Mouse (Mus musculus): ENCODE measurements around the gene AU021092. TPM values are rescaled to one million over a fixed set of nuclear protein-coding genes. Genes with fewer than 3 reads are reported as not detected.
"Not testable (repeated sequence)": the region's sequence is repeated elsewhere in the genome, so short reads cannot be mapped to it uniquely, and the experiment has no call there.

Gene AU021092
- polyA plus RNA-seq, 1 experiment from 2014 or later, result 15.7 TPM

DNA sequence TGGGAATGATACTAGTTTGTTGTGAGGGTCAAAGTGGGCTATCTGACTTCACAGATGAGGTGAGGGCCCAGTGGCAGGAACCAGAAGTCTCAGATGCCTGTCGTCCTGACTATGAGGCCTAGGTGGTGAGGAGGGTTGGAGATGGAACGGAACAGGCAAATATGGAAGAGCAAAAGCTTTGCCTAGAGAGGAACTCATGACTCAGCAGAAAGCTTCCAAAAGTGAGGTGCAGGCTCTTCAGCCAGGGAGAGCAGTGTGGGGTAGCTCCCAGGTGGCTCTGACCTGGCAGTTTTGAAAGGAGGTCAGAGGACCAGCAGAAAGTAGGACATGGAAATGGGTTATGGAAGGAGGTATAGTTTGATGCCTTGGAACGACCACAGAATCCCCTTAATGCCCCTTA lies 28.8 kb upstream of the AU021092 start:
- ATAC-seq, result no peak
- no peak overlapping the region for H3K9ac ChIP-seq (ENCODE audit: low read depth, low read length)
- WGBS, result 83% methylated on average over 3 of the region's 3 CpGs

DNA sequence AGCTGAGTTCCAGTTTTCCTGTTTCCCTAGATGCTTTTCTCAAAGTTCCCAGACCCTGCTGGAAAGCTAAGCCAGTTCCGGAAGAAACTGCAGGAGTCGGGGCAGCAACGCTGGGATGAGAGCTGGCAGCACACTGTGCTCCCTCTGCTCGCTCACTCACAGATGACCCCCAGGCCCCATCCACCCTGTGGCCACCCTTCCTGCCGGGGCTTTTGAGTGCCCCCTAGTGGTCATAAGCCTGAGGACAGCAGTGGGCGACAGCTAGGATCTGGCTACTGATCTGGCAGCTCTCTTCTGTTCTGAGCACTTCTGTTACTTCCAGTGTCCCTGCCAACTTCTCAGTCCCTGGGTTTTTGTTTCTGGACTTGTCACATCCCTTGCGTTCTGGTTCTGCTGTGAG lies 22.3 kb upstream of the AU021092 start:
- ATAC-seq, result peak; percentile 53; the same call in 1 of the 2 replicates
- H3K36me3 ChIP-seq (ENCODE audit: control insufficient read depth, insufficient read depth, low read length), result peaks cover 26% of the 10 kb centered on the region
- no peak overlapping the region for H3K27ac ChIP-seq (ENCODE audit: low read depth, low read length)
- no peaks in the 10 kb centered on the region for H3K4me1 ChIP-seq (ENCODE audit: control insufficient read depth, insufficient read depth, low read depth, low read length)
- H3K4me3 ChIP-seq (ENCODE audit: low read length), result no peak overlapping the region
- H3K9me3 ChIP-seq (ENCODE audit: control insufficient read depth, low read length), result no peaks in the 10 kb centered on the region
- 40% methylated on average over 7 of the region's 7 CpGs for WGBS
- H3K9ac ChIP-seq (ENCODE audit: low read depth, low read length), result no peak overlapping the region
- no peak overlapping the region for H3K4me2 ChIP-seq (ENCODE audit: low read length)
- H3K27me3 ChIP-seq (replicated peaks; ENCODE audit: control insufficient read depth, insufficient read depth, low read length), result no peaks in the 10 kb centered on the region

More for the DNA sequence above, 28.8 kb upstream of the AU021092 start:
- Histone ChIP-seq H3K27ac (ENCODE audit: low read depth, low read length) (no peak overlapping the region), H3K36me3 (ENCODE audit: control insufficient read depth, insufficient read depth, low read length) (peaks cover 5% of the 10 kb centered on the region; the same call in 1 of the 2 replicates), H3K4me1 (ENCODE audit: control insufficient read depth, insufficient read depth, low read depth, low read length) (no peaks in the 10 kb centered on the region; the same call in none of the 2 replicates), H3K9me3 (ENCODE audit: control insufficient read depth, low read length) (no peaks in the 10 kb centered on the region), H3K27me3 (replicated peaks; ENCODE audit: control insufficient read depth, insufficient read depth, low read length) (no peaks in the 10 kb centered on the region), H3K4me3 (ENCODE audit: low read length) (no peak overlapping the region), H3K4me2 (ENCODE audit: low read length) (no peak overlapping the region)

DNA sequence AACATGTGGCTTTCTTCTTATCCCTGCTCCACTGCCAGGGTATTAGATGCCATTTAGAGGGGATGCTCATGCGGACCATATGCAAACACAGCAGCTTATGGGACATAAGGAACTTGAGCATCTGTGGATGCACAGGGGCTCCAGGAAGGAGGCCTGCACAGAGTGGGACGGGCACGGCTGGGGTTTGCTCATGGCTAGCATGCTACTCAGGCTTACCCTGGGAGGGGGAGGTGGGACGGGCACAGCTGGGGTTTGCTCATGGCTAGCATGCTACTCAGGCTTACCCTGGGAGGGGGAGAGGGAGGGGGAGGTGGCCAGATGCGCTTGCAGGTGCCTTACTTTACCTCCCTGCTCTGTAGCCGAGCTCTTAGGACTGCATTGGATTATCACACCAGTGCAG lies 20.8 kb upstream of the AU021092 start:
- peaks cover 22% of the 10 kb centered on the region for H3K36me3 ChIP-seq (ENCODE audit: control insufficient read depth, insufficient read depth, low read length)
- ATAC-seq, result no peak
- 92% methylated on average over 5 of the region's 6 CpGs for WGBS

DNA sequence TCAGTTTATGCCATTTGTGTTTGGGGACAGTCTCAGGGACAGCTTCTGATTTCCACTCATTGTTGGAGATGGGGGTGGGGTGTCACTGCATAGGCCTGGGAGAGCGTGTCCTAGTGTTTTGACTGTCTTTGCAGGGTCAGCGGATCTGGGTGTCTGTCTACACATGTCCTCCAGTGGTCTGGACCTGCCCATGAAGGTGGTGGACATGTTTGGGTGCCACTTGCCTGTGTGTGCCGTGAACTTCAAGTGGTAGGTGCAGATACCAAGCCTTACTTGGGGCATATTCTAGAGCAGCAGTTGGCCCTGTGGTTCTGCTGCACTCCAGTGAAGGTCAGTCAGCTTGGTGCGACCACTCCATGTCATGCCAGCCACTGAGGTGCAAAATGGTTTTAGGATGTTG lies 20.3 kb upstream of the AU021092 start:
- no peak for ATAC-seq
- Histone ChIP-seq H3K9ac (ENCODE audit: low read depth, low read length) (no peak overlapping the region), H3K4me3 (ENCODE audit: low read length) (no peak overlapping the region), H3K36me3 (ENCODE audit: control insufficient read depth, insufficient read depth, low read length) (peaks cover 22% of the 10 kb centered on the region), H3K4me2 (ENCODE audit: low read length) (no peak overlapping the region), H3K9me3 (ENCODE audit: control insufficient read depth, low read length) (no peaks in the 10 kb centered on the region), H3K27ac (ENCODE audit: low read depth, low read length) (no peak overlapping the region), H3K27me3 (replicated peaks; ENCODE audit: control insufficient read depth, insufficient read depth, low read length) (no peaks in the 10 kb centered on the region), H3K4me1 (ENCODE audit: control insufficient read depth, insufficient read depth, low read depth, low read length) (no peaks in the 10 kb centered on the region)
- 91% methylated on average over 4 of the region's 4 CpGs for WGBS

More for the DNA sequence above, 20.8 kb upstream of the AU021092 start:
- Histone ChIP-seq H3K4me2 (ENCODE audit: low read length) (no peak overlapping the region), H3K4me1 (ENCODE audit: control insufficient read depth, insufficient read depth, low read depth, low read length) (no peaks in the 10 kb centered on the region), H3K4me3 (ENCODE audit: low read length) (no peak overlapping the region), H3K27me3 (replicated peaks; ENCODE audit: control insufficient read depth, insufficient read depth, low read length) (no peaks in the 10 kb centered on the region), H3K27ac (ENCODE audit: low read depth, low read length) (no peak overlapping the region), H3K9me3 (ENCODE audit: control insufficient read depth, low read length) (no peaks in the 10 kb centered on the region), H3K9ac (ENCODE audit: low read depth, low read length) (no peak overlapping the region)

DNA sequence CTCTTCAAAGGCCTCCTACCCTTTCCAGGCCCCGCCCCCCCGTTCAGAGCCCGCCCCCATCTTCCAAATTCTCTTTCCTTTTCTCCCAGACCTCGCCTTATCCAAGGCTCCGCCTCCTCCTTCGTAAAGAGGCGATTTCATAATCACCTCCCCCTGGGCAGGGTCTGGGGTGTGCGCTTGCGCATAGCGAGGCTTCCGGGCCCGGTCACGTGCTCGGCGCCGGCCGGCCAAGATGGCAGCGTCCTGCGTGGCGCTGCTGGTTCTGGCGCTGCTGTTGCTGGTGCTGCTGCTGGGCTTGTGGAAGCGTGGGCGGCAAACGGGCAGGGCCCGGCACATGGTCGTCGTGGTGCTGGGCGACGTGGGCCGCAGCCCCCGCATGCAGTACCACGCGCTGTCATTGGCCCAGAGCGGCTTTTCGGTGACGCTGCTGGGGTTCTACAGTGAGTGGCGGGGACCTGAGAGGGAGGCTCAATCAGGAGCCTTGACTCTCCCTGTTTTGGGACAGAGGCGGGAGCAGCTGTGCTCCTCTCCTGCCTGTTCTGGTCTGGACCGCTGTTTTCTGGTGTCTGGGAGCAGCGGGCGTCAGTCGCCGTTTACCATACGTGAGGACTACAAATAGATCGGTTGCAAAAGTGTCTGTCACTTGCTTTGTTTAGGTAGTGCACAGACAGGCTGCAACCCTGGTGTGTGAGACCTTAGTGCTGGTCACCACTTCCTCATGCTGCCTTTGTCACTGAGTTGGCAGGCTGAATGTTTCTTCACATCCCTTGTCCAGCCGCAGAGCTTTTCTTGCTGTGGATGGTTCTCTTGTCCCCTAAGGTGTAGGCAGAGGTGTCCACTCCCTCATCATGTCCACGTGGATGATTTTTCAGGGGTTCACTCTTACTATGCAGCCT lies 11.6 kb upstream of the AU021092 start, which contains the start of gene Alg1:
Gene Alg1 (plus strand): TSS at position 204 of the 896 bp plus-strand sequence.
- Histone ChIP-seq H3K9me3 (ENCODE audit: control insufficient read depth, low read length) (no peaks in the 10 kb centered on the region), H3K9ac (ENCODE audit: low read depth, low read length) (peak within 1 kb of the TSS; percentile 74), H3K4me2 (ENCODE audit: low read length) (peak within 1 kb of the TSS; percentile 86), H3K27me3 (replicated peaks; ENCODE audit: control insufficient read depth, insufficient read depth, low read length) (no peaks in the 10 kb centered on the region), H3K4me3 (ENCODE audit: low read length) (peak within 1 kb of the TSS; percentile 77), H3K36me3 (ENCODE audit: control insufficient read depth, insufficient read depth, low read length) (no peaks in the 10 kb centered on the region), H3K27ac (ENCODE audit: low read depth, low read length) (peak within 1 kb of the TSS; percentile 51), H3K4me1 (ENCODE audit: control insufficient read depth, insufficient read depth, low read depth, low read length) (peaks cover 13% of the 10 kb centered on the region)
- WGBS, result 3% methylated on average over 47 of the region's 47 CpGs
- ATAC-seq, result peak; percentile 97

DNA sequence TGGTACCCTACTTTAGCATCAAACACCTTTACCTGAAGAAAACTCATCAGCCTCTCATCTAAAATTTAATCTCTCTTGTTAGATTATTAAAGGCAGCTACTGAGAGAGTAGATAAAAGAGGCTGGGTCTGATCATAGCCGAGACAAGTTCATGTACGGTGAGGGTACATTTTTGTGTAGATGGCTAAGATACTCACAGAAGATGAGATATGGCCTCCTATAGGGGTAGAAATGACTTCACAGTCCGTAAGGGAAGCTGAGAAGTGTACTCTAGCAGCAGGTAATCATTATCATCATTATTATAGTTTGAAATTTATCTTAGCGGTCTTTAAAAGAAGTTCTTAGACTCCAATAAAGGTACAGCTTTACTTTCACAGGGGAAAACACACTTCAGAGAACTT lies 10.9 kb upstream of the AU021092 start:
- peaks cover 13% of the 10 kb centered on the region for H3K4me1 ChIP-seq (ENCODE audit: control insufficient read depth, insufficient read depth, low read depth, low read length)
- H3K27me3 ChIP-seq (replicated peaks; ENCODE audit: control insufficient read depth, insufficient read depth, low read length), result no peaks in the 10 kb centered on the region
- peak overlapping the region; percentile 77 for H3K4me3 ChIP-seq (ENCODE audit: low read length)
- peak overlapping the region; percentile 86 for H3K4me2 ChIP-seq (ENCODE audit: low read length)
- WGBS, result 72% methylated on average over 4 of the region's 4 CpGs
- H3K36me3 ChIP-seq (ENCODE audit: control insufficient read depth, insufficient read depth, low read length), result no peaks in the 10 kb centered on the region
- peak; percentile 22 for ATAC-seq
- no peak overlapping the region for H3K27ac ChIP-seq (ENCODE audit: low read depth, low read length)
- H3K9ac ChIP-seq (ENCODE audit: low read depth, low read length), result no peak overlapping the region
- no peaks in the 10 kb centered on the region for H3K9me3 ChIP-seq (ENCODE audit: control insufficient read depth, low read length)

DNA sequence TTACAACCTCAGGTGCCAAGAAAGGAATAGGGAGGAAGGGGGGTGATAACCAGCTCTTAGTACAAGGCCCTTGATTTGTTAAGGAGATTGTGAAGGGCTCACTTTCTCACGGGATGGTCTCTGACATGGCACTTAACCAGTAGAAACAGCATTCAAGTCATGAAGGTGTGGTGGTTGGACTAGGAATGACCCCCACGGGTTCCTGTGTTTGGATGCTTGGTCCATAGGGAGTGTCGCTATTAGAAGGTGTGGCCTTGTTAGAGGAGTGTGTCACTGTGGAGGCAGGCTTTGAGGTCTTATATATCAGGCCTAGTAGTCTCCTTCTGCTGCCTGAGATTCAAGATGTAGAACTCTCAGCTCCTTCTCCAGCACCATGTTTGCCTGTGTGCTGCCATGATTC lies 6.0 kb upstream of the AU021092 start:
- not testable (repeated sequence) for H3K9ac ChIP-seq (ENCODE audit: low read depth, low read length); H3K9me3 ChIP-seq (ENCODE audit: control insufficient read depth, low read length); H3K4me3 ChIP-seq (ENCODE audit: low read length); ATAC-seq; H3K4me1 ChIP-seq (ENCODE audit: control insufficient read depth, insufficient read depth, low read depth, low read length); H3K27ac ChIP-seq (ENCODE audit: low read depth, low read length); H3K4me2 ChIP-seq (ENCODE audit: low read length); H3K36me3 ChIP-seq (ENCODE audit: control insufficient read depth, insufficient read depth, low read length); H3K27me3 ChIP-seq (replicated peaks; ENCODE audit: control insufficient read depth, insufficient read depth, low read length)
- 92% methylated on average over 3 of the region's 3 CpGs for WGBS

DNA sequence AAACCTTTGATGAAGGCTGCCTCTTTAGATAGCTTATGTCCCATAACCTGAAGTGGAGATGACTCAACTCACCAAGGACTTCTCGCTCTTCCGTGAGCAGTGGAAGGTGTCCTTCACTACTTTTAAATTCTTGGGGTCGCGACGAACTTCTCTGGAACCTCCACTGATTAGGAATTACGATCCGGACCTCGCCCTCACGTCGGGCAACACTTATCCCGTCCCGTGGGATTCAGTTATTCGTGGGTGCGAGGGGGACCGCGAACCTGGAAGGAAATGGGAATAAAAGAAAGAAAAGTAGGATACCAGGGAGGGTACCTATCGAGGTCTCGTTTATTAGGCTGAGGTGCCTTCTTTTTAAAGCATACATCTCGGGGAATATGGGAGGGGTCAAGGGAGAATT lies 5.4 kb upstream of the AU021092 start:
- not testable (repeated sequence) for H3K9me3 ChIP-seq (ENCODE audit: control insufficient read depth, low read length); H3K4me1 ChIP-seq (ENCODE audit: control insufficient read depth, insufficient read depth, low read depth, low read length); H3K4me2 ChIP-seq (ENCODE audit: low read length); H3K9ac ChIP-seq (ENCODE audit: low read depth, low read length); H3K27me3 ChIP-seq (replicated peaks; ENCODE audit: control insufficient read depth, insufficient read depth, low read length); H3K4me3 ChIP-seq (ENCODE audit: low read length); ATAC-seq; H3K27ac ChIP-seq (ENCODE audit: low read depth, low read length); H3K36me3 ChIP-seq (ENCODE audit: control insufficient read depth, insufficient read depth, low read length)
- WGBS, result 85% methylated on average over 19 of the region's 19 CpGs

DNA sequence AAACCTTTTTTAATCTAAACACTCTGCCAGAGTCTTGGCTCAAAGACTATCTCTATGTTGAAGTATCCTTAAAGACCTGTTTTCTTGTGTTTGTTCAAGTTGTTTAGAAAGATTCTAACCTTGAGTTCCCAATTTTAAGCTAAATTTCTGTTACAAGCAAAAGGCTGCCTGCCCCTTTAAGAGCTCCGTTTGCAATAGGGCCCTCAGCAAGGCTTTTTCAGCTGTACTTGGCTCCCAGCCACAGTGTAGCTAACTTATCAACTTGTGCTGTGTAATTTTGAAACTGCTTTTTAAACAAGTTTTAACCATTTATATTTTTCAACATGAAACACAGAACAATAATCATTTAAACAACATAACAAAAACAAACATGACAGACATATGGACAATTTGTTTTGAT lies 4.4 kb upstream of the AU021092 start:
- not testable (repeated sequence) for ATAC-seq; H3K4me1 ChIP-seq (ENCODE audit: control insufficient read depth, insufficient read depth, low read depth, low read length); H3K9me3 ChIP-seq (ENCODE audit: control insufficient read depth, low read length); H3K9ac ChIP-seq (ENCODE audit: low read depth, low read length); H3K36me3 ChIP-seq (ENCODE audit: control insufficient read depth, insufficient read depth, low read length); H3K4me3 ChIP-seq (ENCODE audit: low read length); H3K27ac ChIP-seq (ENCODE audit: low read depth, low read length); H3K4me2 ChIP-seq (ENCODE audit: low read length); H3K27me3 ChIP-seq (replicated peaks; ENCODE audit: control insufficient read depth, insufficient read depth, low read length)
- WGBS, result 11% methylated on average over 1 of the region's 1 CpGs

Data from hindbrain, embryonic 16.5 days (tissue).